Mouse (Mus musculus) C2C12 (cell line): ENCODE measurements around the gene Prcd. TPM values are rescaled to one million over a fixed set of nuclear protein-coding genes. Genes with fewer than 3 reads are reported as not detected.

Experiments
- H3K27me3 ChIP-seq: one replicate; pipeline ENCODE4 v1.6.1; 2011; ENCODE audit not compliant: control insufficient read depth, insufficient read depth, insufficient read length
- H3K36me3 ChIP-seq: one replicate; pipeline ENCODE4 v1.6.1; 2011; ENCODE audit not compliant: control insufficient read depth, insufficient read depth
- H3K4me3 ChIP-seq: one replicate; pipeline ENCODE4 v1.5.1; 2011; ENCODE audit warnings: mild to moderate bottlenecking, control low read depth; ENCODE audit not compliant: poor library complexity, insufficient read depth, severe bottlenecking
- H3K79me2 ChIP-seq: one replicate; pipeline ENCODE4 v1.6.1; 2011; ENCODE audit not compliant: control insufficient read depth, insufficient read depth
- H3K79me3 ChIP-seq: one replicate; pipeline ENCODE4 v1.6.1; 2011; ENCODE audit warnings: low read depth, control low read depth
- H3ac ChIP-seq: one replicate; pipeline ENCODE3; 2011; ENCODE audit warnings: low read depth; ENCODE audit not compliant: control insufficient read depth, insufficient read length
- CEBPB ChIP-seq: IDR thresholded peaks from one replicate; pipeline ENCODE4 v1.6.1; 2011; ENCODE audit warnings: low read depth, mild to moderate bottlenecking, control low read depth, moderate library complexity
- CTCF ChIP-seq: IDR thresholded peaks from one replicate; pipeline ENCODE4 v1.5.1; 2011; ENCODE audit not compliant: control insufficient read depth, insufficient read depth, insufficient read length
- FOSL1 ChIP-seq: IDR thresholded peaks from one replicate; pipeline ENCODE4 v1.8.0; 2011; ENCODE audit warnings: mild to moderate bottlenecking, low read length; ENCODE audit not compliant: poor library complexity, insufficient read depth, severe bottlenecking
- MAX ChIP-seq: IDR thresholded peaks from one replicate; pipeline ENCODE4 v1.6.1; 2011; ENCODE audit warnings: mild to moderate bottlenecking, control low read depth
- MYOD1 ChIP-seq: IDR thresholded peaks from one replicate; pipeline ENCODE4 v1.6.1; 2011; ENCODE audit warnings: low read depth; ENCODE audit not compliant: control insufficient read depth, insufficient read length
- MYOG ChIP-seq: IDR thresholded peaks from one replicate; pipeline ENCODE4 v1.6.1; 2011; ENCODE audit not compliant: control insufficient read depth, insufficient read length; ENCODE audit errors: extremely low read depth
- USF1 ChIP-seq: IDR thresholded peaks from one replicate; pipeline ENCODE4 v1.6.1; 2011; ENCODE audit warnings: low read depth, mild to moderate bottlenecking, control low read depth, moderate library complexity
- polyA plus RNA-seq: library from polyadenylated mRNA; unstranded; fragments of >200 nt; fragmentation: generic; extraction: Trizol; gene quantifications from one replicate; pipeline ENCODE4 v1.2.1, GENCODE M21; 2012; ENCODE audit warnings: missing spikeins

Prcd gene
- polyA plus RNA-seq, 1 experiment = 1.2 TPM

DNA sequence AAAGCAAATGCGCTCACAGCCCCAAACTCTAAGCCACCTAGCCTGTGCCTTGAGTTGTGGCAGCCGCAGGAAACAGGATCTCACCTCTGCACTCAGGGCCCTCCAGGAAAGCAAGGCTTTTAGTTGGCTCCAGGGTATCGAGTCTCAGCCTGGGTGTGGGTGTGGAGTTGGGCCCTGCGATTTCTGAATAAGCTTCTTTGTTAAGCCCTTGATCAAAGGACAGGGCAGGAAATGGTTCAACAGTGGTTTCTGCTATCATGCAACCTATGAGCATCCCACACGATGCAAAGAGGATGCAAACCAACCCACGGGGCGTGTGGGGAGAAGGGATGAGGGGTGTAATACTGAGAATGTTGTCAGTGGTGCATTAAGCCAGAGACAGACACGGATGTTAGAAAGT lies 34.6 kb downstream of the Prcd start:
- Histone ChIP-seq H3ac (no peak overlapping the region), H3K4me3 (no peak overlapping the region), H3K79me3 (no peaks in the 10 kb centered on the region), H3K79me2 (no peaks in the 10 kb centered on the region), H3K27me3 (no peaks in the 10 kb centered on the region), H3K36me3 (peaks cover 11% of the 10 kb centered on the region)
- TF ChIP-seq CEBPB (no peak), MYOG (no peak), FOSL1 (no peak), MYOD1 (no peak), CTCF (no peak), MAX (no peak), USF1 (no peak)

DNA sequence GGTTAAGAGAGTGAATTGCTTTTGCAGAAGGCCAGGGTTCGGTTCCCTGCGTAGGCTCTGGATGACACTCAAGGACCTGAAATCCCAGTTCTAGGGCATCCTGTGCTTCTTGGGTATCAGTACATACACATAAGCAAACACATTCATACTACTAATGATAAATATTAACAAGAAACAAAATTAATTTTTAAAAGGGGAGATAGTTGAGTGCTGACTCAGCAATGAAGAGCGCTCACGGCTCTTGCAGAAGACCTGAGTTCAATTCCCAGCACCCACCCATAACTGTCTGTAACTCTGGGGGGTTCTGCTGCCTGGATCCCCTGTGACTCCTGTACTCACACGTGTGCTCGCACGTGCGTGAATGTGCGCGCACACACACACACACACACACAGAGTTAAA lies 36.3 kb downstream of the Prcd start:
- no peaks in the 10 kb centered on the region for H3K79me2 ChIP-seq

DNA sequence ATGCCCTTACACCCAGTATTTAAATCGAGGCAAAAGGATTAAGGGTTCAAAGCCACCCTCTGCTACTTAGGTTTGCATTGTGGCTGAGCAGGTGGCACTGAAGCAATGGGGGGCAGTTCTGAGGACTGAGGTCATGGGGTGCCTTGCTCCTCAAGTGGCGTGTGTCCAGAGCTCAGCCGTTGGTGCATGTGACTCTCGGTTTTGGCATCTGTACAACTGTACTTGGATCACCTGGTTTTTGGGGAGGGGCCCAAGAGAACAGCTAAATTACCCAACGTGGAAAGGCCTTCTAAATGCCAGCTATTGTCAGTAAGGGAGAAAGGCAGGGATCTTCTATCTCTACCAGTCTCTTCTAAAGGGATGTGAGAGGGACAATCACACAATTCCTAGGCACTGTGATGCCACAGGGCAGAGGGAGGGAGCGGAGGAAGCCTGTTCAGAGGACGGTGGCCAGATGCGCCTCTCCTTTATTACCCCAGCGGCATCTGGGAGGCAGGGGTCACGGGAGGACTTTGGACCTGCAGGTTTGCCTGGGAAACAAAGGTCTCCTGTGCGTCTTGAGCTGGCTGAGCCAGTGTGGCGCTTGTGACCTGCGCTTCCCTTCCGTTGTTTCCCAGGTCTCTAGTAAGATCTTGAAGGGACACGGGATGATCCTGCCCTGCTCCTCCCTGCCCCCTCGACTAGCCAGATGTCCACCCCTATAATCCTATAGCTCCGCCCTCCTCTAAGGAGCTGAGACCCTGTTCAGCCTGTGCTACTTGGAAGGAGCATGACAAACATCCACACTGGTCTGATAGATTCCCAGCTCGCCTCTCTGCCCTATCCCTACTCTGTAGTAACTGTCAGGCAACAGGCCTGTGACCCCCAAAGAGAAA lies 37.6 kb downstream of the Prcd start:
- no peak for TF ChIP-seq MAX
- TF ChIP-seq MYOG = no peak
- TF ChIP-seq CEBPB = no peak
- no peak for TF ChIP-seq USF1

More for the DNA sequence above, 36.3 kb downstream of the Prcd start:
- no peak overlapping the region for H3ac ChIP-seq
- no peaks in the 10 kb centered on the region for H3K79me3 ChIP-seq
- H3K27me3 ChIP-seq = no peaks in the 10 kb centered on the region
- no peak overlapping the region for H3K4me3 ChIP-seq
- H3K36me3 ChIP-seq = no peaks in the 10 kb centered on the region
- TF ChIP-seq MYOG = no peak
- no peak for TF ChIP-seq MAX
- TF ChIP-seq CEBPB = no peak
- TF ChIP-seq FOSL1 = no peak
- TF ChIP-seq USF1 = no peak
- no peak for TF ChIP-seq MYOD1
- no peak for TF ChIP-seq CTCF

DNA sequence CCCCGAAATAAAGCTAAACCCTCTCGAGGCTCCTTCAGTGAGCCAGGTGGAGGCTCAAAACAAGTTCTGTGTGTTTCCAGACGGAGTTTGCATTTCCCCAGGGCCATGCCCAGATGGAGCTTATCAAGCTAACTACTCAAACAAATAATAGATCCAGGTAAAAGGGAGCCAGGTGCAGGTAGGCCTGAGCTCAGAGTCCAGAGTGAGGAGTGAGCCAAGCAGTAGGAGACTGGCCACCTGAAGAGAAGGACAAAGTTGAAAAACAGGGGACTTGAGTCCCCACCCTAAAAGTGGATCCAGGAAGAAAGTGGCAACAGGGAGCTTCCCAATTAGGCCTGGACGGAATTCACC lies 40.5 kb downstream of the Prcd start:
- TF ChIP-seq USF1 (no peak), MYOG (no peak), MYOD1 (no peak), CTCF (no peak), FOSL1 (no peak), MAX (no peak), CEBPB (no peak)
- Histone ChIP-seq H3ac (no peak overlapping the region), H3K36me3 (no peaks in the 10 kb centered on the region), H3K79me2 (no peaks in the 10 kb centered on the region), H3K79me3 (no peaks in the 10 kb centered on the region), H3K4me3 (no peak overlapping the region), H3K27me3 (no peaks in the 10 kb centered on the region)

More for the DNA sequence above, 37.6 kb downstream of the Prcd start:
- Histone ChIP-seq H3K27me3 (no peaks in the 10 kb centered on the region), H3ac (no peak overlapping the region), H3K4me3 (no peak overlapping the region), H3K36me3 (no peaks in the 10 kb centered on the region), H3K79me3 (no peaks in the 10 kb centered on the region), H3K79me2 (no peaks in the 10 kb centered on the region)

DNA sequence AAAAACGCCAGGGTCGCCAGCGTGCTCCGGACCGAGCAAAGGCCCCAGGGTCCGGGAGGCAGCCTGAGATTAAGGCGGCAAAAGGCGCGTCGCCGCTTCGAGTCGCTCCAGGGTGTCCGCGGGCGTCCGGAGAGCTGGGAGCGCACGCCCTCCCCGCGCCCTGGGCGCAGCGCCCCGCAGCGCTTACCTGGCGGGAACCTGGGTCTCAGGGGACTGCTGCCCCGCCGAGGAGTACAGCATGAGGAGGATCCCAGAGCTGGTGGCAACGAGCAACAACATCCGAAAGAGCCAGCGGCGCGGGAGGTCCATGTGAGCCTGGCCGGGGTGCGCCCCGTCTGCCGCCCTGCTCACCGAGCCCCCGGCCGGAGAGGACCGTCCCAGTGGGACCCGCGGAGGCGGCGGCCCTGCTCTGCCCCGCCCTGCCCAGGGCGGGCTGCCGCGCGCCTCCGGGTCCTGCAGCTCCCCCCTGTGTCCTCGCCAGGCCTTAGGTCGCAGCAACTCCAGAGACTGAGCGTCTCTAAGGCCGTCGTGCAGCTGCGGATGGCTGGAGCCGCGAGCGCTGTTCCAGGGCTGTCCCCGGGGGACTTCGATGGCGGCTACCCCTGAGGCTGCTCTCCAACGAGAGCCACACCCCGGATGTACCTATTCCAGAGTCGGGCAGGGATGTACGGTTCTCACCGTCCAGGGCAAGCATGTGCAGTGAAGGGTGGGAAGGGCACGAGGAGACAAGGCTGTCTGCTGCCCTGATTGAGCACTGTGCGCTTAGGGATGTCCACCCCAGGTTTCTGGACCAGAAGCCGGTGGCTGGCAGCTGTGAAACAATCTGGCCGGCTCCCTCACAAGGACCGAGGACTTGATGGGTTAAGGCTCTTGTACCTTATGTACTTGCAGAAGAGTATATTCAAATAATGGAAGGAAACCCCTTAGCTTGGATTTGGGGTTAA lies 41.2 kb downstream of the Prcd start:
- no peaks in the 10 kb centered on the region for H3K27me3 ChIP-seq
- no peak overlapping the region for H3K4me3 ChIP-seq
- H3K36me3 ChIP-seq = no peaks in the 10 kb centered on the region
- no peaks in the 10 kb centered on the region for H3K79me2 ChIP-seq
- TF ChIP-seq CTCF (no peak), MAX (no peak), FOSL1 (no peak), USF1 (no peak), CEBPB (no peak), MYOG (no peak), MYOD1 (no peak)
- H3ac ChIP-seq = no peak overlapping the region
- H3K79me3 ChIP-seq = no peaks in the 10 kb centered on the region
